Mouse (Mus musculus) inflammation-experienced regulatory T-cells, adult 6 months (primary cell): Measurements from ENCODE around the gene Hic1. TPM values are rescaled to one million over a fixed set of nuclear protein-coding genes. Genes with fewer than 3 reads are reported as not detected.

Experiments
- ATAC-seq: one replicate; pipeline ENCODE4 v1.8.0; 2017
- polyA plus RNA-seq, 3 experiments: library from polyadenylated mRNA; unstranded; fragments of 100-300 nt; shearing (Covaris generic); gene quantifications; one replicate each; pipeline ENCODE4 v1.2.1; 2017

Hic1 gene
- polyA plus RNA-seq: under 1 TPM; 0.21 to 0.50 (median 0.38) TPM

DNA sequence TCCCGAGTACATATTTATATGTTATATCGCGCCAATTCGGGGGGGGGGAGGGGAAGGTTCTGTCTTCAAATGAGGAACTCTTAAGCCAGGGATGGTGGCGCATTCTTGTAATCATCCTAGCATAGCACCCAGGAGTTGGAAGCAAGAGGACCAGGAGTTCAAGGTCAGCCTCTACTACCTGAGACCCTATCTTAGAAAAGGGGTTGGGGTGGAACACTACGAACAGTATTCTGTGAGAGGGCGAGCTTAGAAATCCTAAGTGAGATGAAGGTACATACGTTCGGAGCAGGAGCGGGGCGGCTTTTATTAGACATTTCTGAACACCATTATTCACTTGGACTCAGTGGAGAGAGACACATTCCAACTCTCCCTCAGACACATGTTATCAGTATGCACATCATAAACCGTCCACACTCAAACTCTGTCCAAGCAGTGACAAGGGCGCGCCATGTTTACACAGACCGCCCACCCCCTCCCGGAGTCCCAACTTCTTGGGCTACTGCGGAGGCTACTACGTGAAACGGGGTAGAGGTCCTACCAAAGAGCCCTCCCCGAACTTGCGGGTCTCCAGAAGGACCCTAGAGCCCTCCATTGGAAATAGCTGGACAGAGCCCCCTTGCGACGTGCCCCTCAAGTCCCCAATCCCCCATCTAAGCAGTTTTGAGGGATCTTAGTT is at the start of gene Hic1:
Gene Hic1 (minus strand): TSS at position 115 of the 676 bp plus-strand sequence.
- no peak for ATAC-seq

DNA sequence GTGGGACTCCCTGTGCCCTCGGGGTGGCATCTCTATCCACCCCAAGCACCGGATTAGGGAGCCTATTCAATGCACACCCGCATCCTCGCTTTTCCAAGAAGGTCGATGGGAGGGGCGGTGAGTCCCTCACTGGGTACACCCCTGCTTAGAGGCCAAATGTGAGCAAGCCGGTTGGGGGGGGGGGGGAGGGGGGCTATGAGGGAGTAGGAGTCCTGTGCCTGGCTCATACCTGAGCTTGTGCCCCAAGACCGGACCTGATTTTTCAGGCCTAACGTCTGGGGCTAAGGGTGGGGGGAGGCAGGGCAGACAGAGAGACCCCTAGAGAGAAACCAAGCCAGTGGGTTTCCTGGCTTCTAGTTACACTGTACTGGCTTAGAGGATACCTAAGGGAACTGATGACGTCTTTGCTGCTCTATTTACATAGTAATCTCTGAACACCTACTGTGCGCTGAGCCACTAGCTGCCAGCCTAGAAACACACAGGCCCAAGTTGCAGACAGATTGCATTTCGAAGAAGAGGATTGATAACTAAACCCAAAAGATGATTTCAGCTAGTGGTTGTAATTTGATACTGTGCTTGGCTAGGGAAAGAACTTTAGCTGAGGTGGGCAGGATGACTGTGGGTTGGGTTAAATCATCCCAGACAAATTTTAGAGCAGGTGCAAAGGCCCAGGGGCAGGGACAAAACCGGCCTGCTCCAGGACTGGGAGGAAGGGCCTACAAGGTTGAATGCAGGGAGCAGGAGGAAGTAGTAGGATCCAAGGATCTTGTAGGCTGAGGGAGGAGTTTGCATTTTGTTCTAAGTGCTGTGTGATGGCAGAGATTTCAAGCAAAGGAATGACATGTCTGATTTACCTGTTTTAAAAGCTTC is 45.0 kb upstream of the Hic1 start:
- no peak for ATAC-seq

DNA sequence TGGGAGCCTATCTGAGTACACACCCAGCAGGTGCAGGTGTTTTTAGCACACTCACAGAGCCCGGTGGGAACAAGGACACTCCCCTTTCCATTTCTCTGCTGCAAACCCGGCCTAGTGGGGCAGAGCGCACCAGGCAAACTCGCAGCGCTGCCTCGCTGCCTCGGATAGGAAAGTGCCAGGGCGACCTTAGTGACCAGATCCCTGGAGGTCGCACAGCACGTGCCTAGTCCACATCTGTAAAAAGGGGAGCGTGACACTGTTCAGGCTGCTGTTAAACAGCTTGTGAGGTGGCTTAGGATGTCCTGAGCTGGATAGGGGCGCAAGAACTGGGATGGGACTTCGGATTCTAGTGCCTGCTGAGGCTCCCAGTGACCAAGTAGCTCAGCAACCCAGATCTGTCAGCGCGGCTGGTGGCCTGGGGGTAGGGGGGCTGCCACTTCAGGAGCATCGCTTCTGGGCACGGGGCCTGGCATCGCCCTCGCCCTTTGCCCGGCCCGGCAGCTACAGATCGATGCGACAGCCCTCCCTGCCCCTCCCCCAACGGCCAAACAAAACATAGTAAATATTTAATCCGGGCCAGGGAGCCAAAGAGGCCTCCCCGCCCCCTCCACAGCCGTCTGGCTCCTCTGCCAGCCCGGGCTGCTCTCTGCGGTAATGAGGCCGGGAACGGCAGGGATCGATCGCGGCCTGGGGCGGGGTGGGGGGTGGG is 44.2 kb upstream of the Hic1 start:
- no peak for ATAC-seq

DNA sequence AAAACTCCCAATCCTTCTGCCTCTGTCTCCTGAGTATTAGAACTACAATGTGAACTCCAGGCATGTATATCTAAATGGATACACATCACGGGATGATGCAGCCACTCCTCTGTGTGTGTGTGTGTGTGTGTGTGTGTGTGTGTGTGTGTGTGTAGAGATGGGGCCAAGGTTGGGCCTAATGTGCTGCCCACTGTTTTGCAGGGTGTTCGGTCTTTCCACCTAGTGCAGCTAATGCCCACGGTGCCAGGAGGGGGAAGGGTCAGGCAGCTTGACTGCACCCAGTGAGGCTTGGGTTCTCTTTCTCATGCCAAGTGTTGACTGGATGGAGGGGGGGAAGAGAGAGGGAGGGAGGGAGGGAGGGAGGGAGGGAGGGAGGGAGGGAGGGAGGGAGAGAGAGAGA is 43.6 kb upstream of the Hic1 start:
- ATAC-seq: no peak

DNA sequence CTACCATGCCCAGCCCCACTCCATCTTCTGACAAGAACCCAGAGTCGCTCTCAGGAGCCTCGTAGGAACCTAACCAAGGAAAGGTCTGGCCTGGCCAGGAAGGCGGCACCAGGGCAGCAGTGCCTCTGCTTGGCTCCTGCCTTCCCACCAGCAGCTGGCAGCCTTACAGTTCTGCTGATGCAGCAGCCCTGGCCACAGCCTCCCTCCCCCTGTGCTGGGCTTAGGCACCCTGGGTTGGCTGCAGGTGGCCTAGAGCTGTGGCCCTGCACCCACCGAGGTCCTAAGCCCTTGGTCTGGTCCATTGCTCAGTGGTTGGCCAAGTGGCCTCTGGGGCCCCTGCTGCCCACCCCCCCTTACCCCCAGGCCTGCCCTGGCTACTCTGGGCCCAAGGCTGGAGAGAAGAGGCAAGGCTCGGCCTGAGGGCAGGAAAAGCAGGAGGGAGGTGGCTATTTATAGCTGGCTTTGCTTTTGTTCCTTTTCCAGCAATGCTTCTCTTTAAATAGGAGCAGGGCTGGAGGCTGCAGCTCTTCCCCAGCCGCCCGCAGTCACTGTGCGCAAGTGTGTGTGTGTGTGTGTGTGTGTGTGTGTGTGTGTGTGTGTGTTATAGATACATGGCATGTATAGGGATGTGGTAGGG is 42.8 kb upstream of the Hic1 start:
- no peak for ATAC-seq

DNA sequence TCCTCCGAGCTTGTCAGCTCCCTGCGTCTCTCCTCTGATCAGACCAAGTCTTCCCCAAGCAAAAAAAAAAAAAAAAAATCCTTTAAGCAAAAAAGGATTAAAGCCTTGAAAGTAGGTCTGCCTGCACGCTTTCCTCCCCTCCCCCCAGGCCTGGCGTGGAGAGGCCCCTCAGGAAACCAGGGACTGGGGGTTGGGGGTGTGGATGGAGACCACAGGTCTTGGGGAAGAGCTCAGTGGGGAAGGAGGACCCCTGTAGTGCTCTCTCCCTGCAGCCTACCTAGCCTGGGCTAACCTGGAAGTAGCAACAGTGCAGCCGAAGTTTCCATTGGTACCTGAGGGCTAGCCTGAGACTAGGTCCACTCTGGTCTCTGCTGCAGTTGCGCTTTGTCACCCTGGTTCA is 41.4 kb upstream of the Hic1 start:
- ATAC-seq: no peak

DNA sequence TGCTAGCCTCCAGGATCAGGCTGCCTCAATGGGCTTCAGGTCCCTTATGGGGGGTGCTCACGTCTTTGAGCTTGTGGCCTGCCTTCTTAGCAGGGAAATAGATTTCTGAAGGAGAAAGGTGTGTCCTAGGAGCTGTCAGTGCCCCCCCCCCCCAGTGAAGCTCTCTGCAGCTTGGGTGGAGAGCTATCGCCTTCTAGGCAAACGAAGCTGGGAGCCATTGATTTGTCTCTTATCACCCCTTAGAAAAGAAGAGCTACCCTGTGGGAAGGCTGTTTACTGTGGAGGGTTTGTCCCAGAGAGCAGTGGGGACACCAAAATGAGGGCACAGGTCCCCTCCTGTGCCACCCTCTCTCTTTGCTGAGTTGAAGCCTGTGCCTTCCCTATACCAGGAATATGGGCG is 40.8 kb upstream of the Hic1 start:
- ATAC-seq: no peak

DNA sequence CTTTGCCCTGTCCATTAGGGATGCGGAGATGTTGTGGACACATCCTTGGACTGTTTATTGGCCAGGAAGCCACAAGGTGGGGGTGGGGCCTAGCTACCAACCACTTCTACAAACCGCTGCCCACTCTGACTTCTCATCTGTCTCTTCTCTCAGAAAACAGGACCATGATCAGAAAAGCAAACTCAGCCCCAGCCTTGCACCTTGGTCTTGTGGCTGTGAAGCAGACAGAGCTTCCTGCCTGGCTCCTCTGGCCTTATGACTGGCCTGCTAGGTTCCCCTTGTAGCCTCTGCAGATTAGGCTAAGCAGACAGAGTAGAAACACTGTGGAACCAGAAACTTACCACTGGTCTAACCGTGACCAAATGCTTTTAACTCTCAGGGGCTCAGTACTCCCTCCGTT is 40.0 kb upstream of the Hic1 start:
- ATAC-seq: no peak

DNA sequence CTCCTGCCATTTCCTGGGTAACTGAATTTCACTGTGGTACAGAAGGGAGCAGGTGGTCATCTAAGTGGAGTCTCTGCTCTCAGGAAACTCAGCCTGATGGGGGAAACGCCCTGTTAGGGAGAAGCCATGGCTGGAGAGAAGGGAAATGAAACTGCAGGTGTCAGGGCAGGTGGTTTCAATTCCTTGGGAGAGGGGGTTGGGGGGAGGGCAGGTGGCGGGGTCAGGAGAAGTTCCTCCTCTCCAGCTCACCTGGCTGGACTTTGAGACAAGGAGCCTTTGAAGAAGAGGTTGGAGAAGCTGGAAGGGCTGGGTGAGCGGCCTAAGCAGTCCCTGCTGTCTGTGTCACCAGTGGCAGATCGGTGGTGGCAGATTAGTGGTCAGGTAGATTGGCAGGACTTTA is 37.0 kb upstream of the Hic1 start:
- no peak for ATAC-seq

DNA sequence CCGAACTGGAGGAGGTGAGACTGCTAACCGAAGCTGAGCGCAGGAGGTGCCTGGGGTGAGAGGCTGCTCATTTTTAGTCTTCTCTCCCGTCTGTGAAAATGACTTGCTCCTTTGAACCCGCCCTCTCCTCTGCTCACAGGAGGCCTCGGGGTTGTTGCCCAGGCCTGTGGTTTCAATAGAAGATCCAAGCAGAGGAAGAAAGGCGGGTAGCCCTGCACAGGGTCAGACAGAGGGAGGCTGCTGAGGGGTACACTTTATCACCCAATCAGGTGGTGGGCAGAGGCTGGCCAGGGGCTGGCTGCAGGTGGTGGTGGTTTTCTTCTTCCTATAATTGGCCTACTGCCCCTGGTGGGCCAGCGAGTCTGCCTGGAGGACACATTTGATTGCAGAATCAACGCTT is 35.2 kb upstream of the Hic1 start:
- ATAC-seq: no peak

DNA sequence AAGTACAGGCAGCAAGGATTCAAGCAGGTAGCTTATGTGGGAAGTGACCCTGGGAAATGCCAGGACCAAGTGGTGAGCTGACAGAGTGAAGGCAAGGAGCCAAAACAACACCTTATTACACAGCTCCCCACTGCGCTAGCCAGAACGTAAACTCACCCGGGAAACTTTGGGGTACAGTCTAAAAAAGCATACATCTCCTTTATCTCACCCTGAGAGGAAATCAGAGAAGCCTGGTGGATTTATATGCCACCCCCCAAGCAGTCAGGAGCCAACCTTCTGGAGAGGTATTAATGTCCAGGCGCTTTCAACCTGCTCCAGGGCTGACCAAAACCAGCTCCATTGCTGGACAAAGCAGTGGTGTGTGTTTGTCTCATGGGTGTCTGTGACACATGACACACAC is 34.6 kb upstream of the Hic1 start:
- ATAC-seq: no peak

DNA sequence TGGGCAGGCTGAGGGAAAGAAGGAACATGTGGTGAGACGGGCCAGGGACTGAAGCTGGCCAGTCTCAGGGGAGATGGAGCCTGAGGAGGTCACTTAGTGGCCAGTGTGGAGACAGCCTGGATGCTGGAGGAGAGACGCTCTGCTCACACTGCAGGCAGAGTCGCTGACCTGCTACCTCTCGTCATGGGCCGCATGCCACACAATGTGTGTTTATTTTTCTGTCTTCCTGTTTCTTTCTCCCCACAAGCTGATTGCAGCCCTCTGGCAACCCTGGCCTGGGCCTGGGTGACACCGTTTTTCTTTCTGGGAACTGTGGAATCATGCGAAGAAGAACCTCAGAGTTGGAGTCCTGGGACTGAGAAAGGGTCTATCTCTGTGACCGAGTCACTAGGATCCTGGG is 32.4 kb upstream of the Hic1 start:
- no peak for ATAC-seq

DNA sequence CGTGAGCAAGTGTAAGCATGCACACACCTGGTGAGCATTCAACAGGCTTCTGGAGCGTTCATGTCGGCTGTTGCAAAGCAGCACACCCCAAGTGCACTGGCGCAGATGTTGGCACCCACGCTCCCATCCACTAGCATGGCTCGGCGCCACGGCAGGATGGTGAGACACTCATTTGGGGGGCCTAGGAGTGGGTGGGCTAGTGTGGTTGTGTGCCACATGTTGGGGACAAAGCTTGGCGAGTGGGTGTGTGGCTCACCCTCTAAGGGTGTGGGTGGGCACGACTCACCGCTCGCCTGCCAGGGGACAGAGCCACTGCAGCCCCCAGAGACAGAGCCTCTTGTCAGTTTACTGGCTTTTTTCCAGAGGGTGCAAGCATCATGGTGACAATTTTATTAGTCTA is 31.6 kb upstream of the Hic1 start:
- no peak for ATAC-seq

DNA sequence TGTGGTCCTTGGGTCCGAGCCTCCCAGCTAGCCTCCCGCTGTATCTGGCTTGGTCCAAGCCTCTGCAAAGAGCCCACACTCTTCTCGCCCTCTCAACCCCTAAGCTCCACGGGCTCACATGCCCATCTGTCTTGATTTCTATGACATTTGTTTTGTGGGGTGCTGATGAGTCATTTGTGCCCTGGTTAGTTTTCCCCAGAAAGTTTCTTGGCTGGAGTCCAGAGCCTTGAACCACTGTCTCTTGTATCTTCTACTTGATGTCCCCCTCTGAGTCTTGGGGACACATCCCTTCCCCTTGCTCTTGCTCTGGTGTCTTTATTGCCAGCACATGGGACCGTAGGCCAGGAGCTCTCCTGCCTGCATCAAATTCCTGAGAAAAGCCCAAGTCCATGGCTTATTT is 30.6 kb upstream of the Hic1 start:
- no peak for ATAC-seq

DNA sequence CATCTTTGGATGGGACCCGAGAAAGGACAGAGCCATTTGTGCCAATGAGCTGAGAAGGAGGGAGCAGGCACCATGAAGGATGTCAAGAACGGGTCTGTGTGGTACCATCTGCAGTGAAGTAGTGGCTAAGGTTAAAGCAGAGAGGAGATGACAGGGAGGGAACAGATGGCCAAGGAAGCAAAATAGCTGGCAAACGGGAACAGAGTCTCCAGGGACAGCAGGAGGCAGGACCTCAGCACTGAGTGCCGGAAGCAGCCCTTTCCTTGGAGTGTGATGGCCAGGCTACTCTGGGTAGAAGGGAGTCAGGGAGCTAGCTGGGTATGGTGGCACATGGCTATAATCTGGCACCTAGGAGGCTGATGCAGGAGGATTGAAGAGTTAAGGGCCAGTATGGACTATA is 29.5 kb upstream of the Hic1 start:
- no peak for ATAC-seq

DNA sequence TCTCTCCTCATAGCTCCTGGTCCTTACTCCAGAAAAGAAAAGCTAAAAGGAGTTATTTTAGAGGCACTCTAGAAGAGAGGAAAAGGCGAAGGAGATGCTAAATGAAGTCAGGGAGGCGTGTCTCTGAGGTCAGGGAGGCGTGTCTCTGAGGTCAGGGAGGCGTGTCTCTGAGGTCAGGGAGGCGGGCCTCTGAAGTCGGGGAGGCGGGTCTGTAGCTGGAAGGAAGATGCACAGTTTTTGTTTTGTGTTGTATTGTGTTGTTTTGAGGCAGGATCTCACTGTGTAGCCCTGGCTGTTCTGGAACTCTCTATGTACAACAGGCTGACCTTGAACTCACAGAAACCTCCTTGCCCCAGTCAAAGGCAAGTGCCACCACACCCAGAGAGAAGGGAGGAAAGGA is 28.6 kb upstream of the Hic1 start:
- ATAC-seq: no peak

DNA sequence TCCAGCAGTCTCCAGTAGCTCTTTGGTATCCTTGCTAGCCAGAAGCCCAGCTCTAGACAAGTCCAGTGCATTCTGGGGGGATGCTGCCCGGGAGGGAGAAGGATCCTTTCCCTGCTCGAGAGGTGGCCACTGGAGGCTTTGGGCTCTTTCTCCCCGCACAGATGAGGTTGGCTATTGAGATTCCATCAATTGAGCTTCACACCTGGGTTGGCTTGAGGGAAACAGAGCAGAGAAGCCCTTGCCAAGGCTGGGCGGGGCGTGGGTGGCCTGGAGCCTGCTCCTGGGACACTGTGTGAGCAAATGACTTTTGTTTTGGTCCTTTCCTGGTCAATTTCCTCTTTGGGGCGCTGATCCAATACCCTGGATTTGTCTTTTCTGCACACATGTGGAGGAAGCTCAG is 26.8 kb upstream of the Hic1 start:
- ATAC-seq: no peak

DNA sequence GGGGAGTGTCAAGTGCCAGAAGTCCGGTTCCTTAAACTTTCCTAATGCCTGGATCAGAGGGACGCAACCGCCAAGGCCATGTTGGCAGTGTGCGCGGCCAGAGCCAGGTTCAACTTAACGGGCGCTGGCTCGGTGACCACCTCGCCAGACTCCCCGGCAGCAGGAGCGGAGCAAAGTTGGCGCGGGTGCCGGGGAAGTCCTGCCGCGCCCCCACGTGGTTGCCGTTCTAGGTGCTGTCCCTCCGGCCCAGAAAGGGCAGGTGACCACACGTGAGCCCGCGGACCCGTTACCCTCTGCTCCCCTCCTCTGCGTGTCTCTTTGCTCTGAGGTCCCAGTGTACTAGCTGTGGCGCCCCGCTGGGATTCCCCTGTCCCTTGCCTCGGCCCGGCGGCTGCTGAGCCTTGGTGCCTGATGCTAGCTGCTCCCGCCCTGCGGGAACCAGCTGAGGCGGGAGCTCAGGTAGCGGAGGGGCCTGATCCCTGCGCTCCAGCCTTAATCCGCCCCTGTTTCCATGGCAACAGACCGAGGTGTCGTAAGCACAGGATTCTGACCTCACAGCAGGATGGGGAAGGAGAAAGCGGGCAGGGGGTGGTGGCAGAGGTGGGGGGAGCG is 25.6 kb upstream of the Hic1 start:
- peak; percentile 37 for ATAC-seq

DNA sequence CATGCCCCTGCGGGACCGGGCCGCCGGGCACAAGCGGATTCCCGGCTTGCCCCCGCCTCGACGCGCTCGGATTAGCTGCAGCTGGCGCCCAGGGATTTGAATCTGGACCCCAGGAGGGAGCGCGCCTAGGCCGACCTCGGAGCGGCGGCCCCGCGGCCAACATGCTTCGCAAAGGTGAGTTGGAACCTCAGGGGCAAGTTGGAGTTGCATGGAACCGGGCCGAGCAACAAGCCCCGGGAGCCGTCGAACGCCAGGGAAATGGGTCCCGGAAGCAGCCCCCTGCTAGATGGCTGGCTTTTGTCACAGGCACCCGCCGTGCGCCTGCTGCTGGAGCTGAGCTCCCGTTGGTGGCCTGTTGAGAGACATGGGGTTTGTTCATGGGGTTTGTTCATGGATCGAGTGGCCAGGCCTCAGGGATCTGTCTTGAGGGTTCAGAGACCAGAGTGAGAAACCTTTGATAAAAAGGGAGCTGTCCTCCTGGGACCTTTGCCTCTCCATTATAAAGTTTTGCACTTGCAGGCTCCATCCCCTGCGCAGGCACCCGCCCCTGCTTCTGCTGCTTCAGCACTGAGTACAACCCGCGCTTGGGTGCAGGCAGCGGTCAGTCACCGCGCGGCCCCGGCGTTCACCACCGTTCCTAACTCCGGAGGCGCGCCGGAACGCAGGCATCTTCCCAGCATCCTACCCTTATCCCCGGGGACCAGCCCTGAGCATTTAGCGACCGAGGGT is 25.0 kb upstream of the Hic1 start:
- ATAC-seq: no peak

DNA sequence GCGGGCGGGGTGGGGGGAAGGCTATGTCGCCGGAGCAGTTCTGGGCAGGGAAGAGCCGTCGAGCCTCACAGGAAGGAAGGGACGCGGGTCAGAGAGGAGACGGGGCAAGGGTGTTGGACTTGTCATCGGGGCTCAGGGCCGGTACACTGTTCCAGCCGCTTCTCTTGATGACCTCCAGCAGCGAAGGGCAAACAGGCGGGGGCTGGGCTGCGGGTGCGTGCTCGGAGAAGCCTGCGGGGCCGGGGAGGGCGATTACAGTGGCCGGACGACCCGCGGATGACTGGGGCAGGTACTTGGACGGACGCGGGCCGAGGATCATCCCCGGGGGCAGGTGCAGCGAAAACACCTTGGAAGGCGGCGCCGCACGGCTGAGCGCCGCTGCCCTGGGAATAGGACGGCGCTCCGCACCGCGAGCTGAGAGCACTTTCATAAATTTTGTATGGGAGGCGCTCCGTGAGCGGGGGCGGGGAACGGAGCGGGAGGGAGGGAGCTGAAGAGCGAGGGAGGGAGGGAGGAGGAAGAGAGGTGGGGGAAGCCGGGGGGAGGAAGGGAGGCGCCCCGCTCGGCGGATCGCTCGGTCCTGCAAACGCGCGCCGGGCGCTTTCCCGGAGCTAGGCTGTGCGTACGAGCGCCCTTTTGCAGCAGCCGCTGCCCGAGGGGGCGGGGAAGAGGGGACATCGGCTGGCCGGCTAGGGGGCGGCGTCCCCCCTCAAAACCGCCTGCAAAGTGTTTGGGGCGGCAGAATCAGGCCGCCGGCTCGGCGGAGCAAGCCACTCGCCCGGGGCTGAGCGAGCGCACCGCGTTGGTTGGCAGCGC is 24.1 kb upstream of the Hic1 start, which contains the start of gene Rtn4rl1:
Gene Rtn4rl1 (plus strand): TSS at position 528 of the 816 bp plus-strand sequence.
- ATAC-seq: peak; percentile 37
